Mouse (Mus musculus): ENCODE data around the gene Ibtk. TPM values are rescaled to one million over a fixed set of nuclear protein-coding genes. Genes with fewer than 3 reads are reported as not detected.
A peak's percentile ranks its signal among the peaks of the same experiment; 100 is the strongest.

Gene Ibtk
- polyA plus RNA-seq, 1 experiment from 2014 or later = 47.4 TPM

- Histone ChIP-seq H3K4me3 (ENCODE audit: low read depth, low read length) (no peak overlapping the region), H3K4me1 (replicated peaks; ENCODE audit: control insufficient read depth, insufficient read depth, low read length) (no peaks in the 10 kb centered on the region), H3K9me3 (ENCODE audit: control insufficient read depth, low read length) (no peaks in the 10 kb centered on the region), H3K9ac (ENCODE audit: low read depth, low read length) (no peak overlapping the region), H3K27me3 (ENCODE audit: control insufficient read depth, insufficient read depth, low read length) (no peaks in the 10 kb centered on the region), H3K4me2 (replicated peaks; ENCODE audit: low read depth, low read length) (no peak overlapping the region), H3K27ac (ENCODE audit: low read depth, low read length) (no peak overlapping the region), H3K36me3 (ENCODE audit: control insufficient read depth, insufficient read depth, low read length) (peaks cover 3% of the 10 kb centered on the region; the same call in 1 of the 2 replicates)
- no peak for DNase-seq (ENCODE audit: low spot score)
- 91% methylated on average over 4 of the region's 4 CpGs for WGBS
- ATAC-seq (ENCODE audit: low FRiP score) = no peak
Measured at GRCm38 (mm10) chr9:85739279-85739678, 9.9 kb downstream of the Ibtk start.

DNA sequence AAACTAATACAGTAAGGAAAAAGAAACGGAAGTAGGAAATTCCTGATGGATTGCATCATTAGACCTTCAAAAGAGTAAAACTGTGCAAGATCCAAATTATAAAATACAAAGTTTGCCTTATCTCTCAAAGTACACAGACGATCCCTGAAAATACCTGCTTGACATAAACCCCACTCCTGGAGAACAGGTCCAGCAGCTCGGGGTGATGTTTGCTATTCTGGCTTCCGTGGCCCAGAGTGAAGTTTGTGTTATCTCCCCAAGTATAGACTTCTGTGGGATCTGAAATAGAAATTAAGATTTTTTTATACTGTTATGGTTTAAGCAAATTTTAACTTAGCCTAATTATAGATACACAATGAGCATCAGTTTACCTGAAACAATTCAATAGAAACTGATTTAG lies 14.3 kb downstream of the Ibtk start:
- DNase-seq (ENCODE audit: low spot score) (no peak), ATAC-seq (ENCODE audit: low FRiP score) (no peak)
- no peaks in the 10 kb centered on the region for H3K4me1 ChIP-seq (replicated peaks; ENCODE audit: control insufficient read depth, insufficient read depth, low read length)
- no peak overlapping the region for H3K27ac ChIP-seq (ENCODE audit: low read depth, low read length)
- whole genome bisulfite sequencing = 93% methylated on average over 4 of the region's 4 CpGs
- H3K27me3 ChIP-seq (ENCODE audit: control insufficient read depth, insufficient read depth, low read length) = no peaks in the 10 kb centered on the region
- peaks cover 6% of the 10 kb centered on the region; the same call in 1 of the 2 replicates for H3K36me3 ChIP-seq (ENCODE audit: control insufficient read depth, insufficient read depth, low read length)
- no peak overlapping the region for H3K4me2 ChIP-seq (replicated peaks; ENCODE audit: low read depth, low read length)
- H3K9ac ChIP-seq (ENCODE audit: low read depth, low read length) = no peak overlapping the region
- no peaks in the 10 kb centered on the region for H3K9me3 ChIP-seq (ENCODE audit: control insufficient read depth, low read length)
- no peak overlapping the region for H3K4me3 ChIP-seq (ENCODE audit: low read depth, low read length)

GRCm38 (mm10) chr9:85724078-85724477 lies 25.1 kb downstream of the Ibtk start:
- H3K36me3 ChIP-seq (ENCODE audit: control insufficient read depth, insufficient read depth, low read length) = peaks cover 9% of the 10 kb centered on the region; the same call in 1 of the 2 replicates

DNA sequence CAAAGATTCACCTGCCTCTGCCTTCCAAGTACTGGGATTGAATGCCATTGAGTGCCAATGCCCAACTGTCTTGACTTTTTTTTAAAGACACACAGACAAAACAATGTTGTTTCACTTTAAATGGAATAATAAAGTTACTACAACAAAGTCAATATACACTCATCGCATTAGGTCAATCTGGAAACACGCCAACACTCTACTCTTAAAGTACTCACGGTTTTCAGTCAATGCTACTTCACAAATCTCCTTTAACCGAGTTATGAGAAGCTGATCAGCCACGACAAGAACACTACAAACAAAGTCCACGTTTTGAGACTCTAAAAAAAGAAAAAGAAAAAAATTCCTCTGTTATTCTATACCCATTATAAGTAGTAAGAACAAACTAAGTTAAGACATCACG lies 31.8 kb downstream of the Ibtk start:
- Histone ChIP-seq H3K9me3 (ENCODE audit: control insufficient read depth, low read length) (no peaks in the 10 kb centered on the region), H3K4me3 (ENCODE audit: low read depth, low read length) (no peak overlapping the region), H3K36me3 (ENCODE audit: control insufficient read depth, insufficient read depth, low read length) (peaks cover 13% of the 10 kb centered on the region), H3K4me2 (replicated peaks; ENCODE audit: low read depth, low read length) (no peak overlapping the region), H3K27me3 (ENCODE audit: control insufficient read depth, insufficient read depth, low read length) (no peaks in the 10 kb centered on the region), H3K9ac (ENCODE audit: low read depth, low read length) (no peak overlapping the region), H3K27ac (ENCODE audit: low read depth, low read length) (no peak overlapping the region), H3K4me1 (replicated peaks; ENCODE audit: control insufficient read depth, insufficient read depth, low read length) (no peaks in the 10 kb centered on the region)
- 94% methylated on average over 7 of the region's 7 CpGs for WGBS
- ATAC-seq (ENCODE audit: low FRiP score) (no peak), DNase-seq (ENCODE audit: low spot score) (no peak)

More at GRCm38 (mm10) chr9:85724078-85724477, 25.1 kb downstream of the Ibtk start:
- Histone ChIP-seq H3K9ac (ENCODE audit: low read depth, low read length) (no peak overlapping the region), H3K4me3 (ENCODE audit: low read depth, low read length) (no peak overlapping the region), H3K4me1 (replicated peaks; ENCODE audit: control insufficient read depth, insufficient read depth, low read length) (no peaks in the 10 kb centered on the region), H3K27ac (ENCODE audit: low read depth, low read length) (no peak overlapping the region), H3K4me2 (replicated peaks; ENCODE audit: low read depth, low read length) (no peak overlapping the region), H3K27me3 (ENCODE audit: control insufficient read depth, insufficient read depth, low read length) (no peaks in the 10 kb centered on the region), H3K9me3 (ENCODE audit: control insufficient read depth, low read length) (no peaks in the 10 kb centered on the region)
- WGBS = 94% methylated on average over 9 of the region's 9 CpGs
- ATAC-seq (ENCODE audit: low FRiP score) (no peak), DNase-seq (ENCODE audit: low spot score) (no peak)

DNA sequence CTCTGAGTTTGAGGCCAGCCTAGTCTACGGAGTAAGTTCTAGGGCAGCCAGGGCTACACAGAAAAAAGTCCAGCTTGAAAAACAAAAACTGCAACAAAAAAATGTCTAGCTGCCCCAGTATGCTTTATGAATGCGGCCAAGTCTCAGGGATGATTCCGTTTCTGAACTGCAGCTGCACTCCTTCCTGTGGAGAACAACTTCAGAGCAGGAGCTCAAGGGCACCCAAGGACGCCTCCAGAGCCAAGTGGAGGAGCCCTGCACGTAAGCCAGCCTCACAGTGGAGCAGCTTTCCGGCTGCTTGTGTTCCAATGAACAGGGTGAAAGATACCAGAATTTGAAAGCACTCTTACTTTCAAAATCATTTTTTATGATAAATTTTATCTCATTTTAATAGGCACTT lies 41.8 kb downstream of the Ibtk start:
- WGBS = 96% methylated on average over 6 of the region's 6 CpGs
- Histone ChIP-seq H3K27me3 (ENCODE audit: control insufficient read depth, insufficient read depth, low read length) (no peaks in the 10 kb centered on the region), H3K36me3 (ENCODE audit: control insufficient read depth, insufficient read depth, low read length) (peaks cover 8% of the 10 kb centered on the region; the same call in 1 of the 2 replicates), H3K27ac (ENCODE audit: low read depth, low read length) (no peak overlapping the region), H3K9me3 (ENCODE audit: control insufficient read depth, low read length) (no peaks in the 10 kb centered on the region), H3K4me2 (replicated peaks; ENCODE audit: low read depth, low read length) (no peak overlapping the region), H3K4me3 (ENCODE audit: low read depth, low read length) (no peak overlapping the region), H3K4me1 (replicated peaks; ENCODE audit: control insufficient read depth, insufficient read depth, low read length) (no peaks in the 10 kb centered on the region), H3K9ac (ENCODE audit: low read depth, low read length) (no peak overlapping the region)
- DNase-seq (ENCODE audit: low spot score) (no peak), ATAC-seq (ENCODE audit: low FRiP score) (no peak)

DNA sequence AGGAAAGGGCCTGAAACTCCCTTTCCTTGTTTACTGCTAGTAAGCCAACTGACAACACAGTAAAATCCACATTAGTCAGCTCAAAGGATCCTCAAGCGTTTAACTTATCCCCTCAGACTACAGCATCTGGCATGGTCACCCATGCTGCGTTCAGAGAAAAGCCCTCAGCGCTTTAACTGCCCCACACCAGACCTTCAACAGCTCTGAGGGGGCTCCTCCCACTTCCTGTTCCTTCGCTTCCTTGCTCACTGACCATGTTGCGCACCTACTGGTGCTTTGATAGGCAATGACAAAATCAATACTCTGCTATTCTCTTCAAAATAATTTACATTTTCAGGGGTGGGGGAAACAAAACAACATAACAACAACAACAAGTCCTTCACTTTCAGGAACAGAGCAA lies 47.2 kb downstream of the Ibtk start:
- Histone ChIP-seq H3K9ac (ENCODE audit: low read depth, low read length) (no peak overlapping the region), H3K4me2 (replicated peaks; ENCODE audit: low read depth, low read length) (no peak overlapping the region), H3K4me1 (replicated peaks; ENCODE audit: control insufficient read depth, insufficient read depth, low read length) (no peaks in the 10 kb centered on the region), H3K36me3 (ENCODE audit: control insufficient read depth, insufficient read depth, low read length) (peaks cover 9% of the 10 kb centered on the region; the same call in 1 of the 2 replicates), H3K27ac (ENCODE audit: low read depth, low read length) (no peak overlapping the region), H3K27me3 (ENCODE audit: control insufficient read depth, insufficient read depth, low read length) (no peaks in the 10 kb centered on the region), H3K9me3 (ENCODE audit: control insufficient read depth, low read length) (no peaks in the 10 kb centered on the region), H3K4me3 (ENCODE audit: low read depth, low read length) (no peak overlapping the region)
- no peak for ATAC-seq (ENCODE audit: low FRiP score)
- WGBS = 92% methylated on average over 5 of the region's 5 CpGs
- DNase-seq (ENCODE audit: low spot score) = no peak

GRCm38 (mm10) chr9:85695606-85696005 lies 53.5 kb downstream of the Ibtk start:
- Histone ChIP-seq H3K4me1 (replicated peaks; ENCODE audit: control insufficient read depth, insufficient read depth, low read length) (no peaks in the 10 kb centered on the region), H3K4me2 (replicated peaks; ENCODE audit: low read depth, low read length) (no peak overlapping the region), H3K27ac (ENCODE audit: low read depth, low read length) (no peak overlapping the region), H3K27me3 (ENCODE audit: control insufficient read depth, insufficient read depth, low read length) (no peaks in the 10 kb centered on the region), H3K4me3 (ENCODE audit: low read depth, low read length) (no peak overlapping the region), H3K36me3 (ENCODE audit: control insufficient read depth, insufficient read depth, low read length) (0 out of 2 replicates have a peak, but pooled peaks cover 3% of the 10 kb centered on the region), H3K9me3 (ENCODE audit: control insufficient read depth, low read length) (no peaks in the 10 kb centered on the region), H3K9ac (ENCODE audit: low read depth, low read length) (no peak overlapping the region)
- no peak for DNase-seq (ENCODE audit: low spot score)
- no peak for ATAC-seq (ENCODE audit: low FRiP score)
- 96% methylated on average over 3 of the region's 3 CpGs for WGBS

DNA sequence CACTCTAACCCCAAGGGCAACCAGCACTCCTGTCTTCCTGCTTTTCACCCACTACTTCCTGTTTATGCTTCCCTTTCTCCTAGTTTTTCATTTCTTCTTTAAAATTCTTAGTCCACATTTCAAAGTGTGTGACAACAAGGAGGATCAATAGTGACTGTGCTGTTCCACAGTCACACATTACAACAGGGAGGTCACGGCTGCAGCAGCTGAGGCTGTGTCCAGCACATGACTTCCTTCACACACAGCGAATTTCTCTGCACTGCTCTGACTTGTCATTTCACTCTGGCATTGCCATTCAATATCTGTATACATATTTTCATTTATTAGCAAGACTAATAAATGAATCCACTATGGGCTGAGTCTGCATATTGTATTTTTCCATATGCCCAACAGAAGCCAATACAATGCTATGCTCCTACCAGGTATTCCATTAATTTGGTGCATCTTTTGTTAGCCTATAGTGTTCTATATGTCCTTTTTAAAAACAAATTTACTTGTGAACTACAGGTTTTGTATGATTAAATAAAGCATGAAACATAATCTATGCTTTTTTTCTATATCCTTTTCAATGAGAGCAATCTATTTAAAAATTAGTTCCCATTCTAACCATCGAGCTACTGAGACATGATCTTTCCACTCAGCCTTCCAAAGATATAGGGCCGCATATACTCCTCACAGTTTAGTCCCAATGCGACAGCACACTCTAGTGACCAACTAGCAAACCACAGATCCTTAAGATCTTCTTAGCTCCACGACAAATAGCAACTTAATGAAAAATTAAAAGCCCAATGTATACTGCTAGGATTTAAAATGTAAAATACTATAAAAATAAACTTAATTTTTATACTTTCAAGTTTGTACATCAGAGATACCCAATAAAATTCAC lies 55.7 kb downstream of the Ibtk start:
- ATAC-seq (ENCODE audit: low FRiP score) = peak; percentile 61; the same call in 1 of the 2 replicates
- no peak overlapping the region for H3K4me3 ChIP-seq (ENCODE audit: low read depth, low read length)
- no peak overlapping the region for H3K27ac ChIP-seq (ENCODE audit: low read depth, low read length)
- no peak for DNase-seq (ENCODE audit: low spot score)
- no peaks in the 10 kb centered on the region for H3K4me1 ChIP-seq (replicated peaks; ENCODE audit: control insufficient read depth, insufficient read depth, low read length)
- no peaks in the 10 kb centered on the region for H3K9me3 ChIP-seq (ENCODE audit: control insufficient read depth, low read length)
- H3K27me3 ChIP-seq (ENCODE audit: control insufficient read depth, insufficient read depth, low read length) = no peaks in the 10 kb centered on the region
- H3K36me3 ChIP-seq (ENCODE audit: control insufficient read depth, insufficient read depth, low read length) = 0 out of 2 replicates have a peak, but pooled peaks cover 3% of the 10 kb centered on the region
- H3K9ac ChIP-seq (ENCODE audit: low read depth, low read length) = no peak overlapping the region
- WGBS = 79% methylated on average over 6 of the region's 6 CpGs
- no peak overlapping the region for H3K4me2 ChIP-seq (replicated peaks; ENCODE audit: low read depth, low read length)

DNA sequence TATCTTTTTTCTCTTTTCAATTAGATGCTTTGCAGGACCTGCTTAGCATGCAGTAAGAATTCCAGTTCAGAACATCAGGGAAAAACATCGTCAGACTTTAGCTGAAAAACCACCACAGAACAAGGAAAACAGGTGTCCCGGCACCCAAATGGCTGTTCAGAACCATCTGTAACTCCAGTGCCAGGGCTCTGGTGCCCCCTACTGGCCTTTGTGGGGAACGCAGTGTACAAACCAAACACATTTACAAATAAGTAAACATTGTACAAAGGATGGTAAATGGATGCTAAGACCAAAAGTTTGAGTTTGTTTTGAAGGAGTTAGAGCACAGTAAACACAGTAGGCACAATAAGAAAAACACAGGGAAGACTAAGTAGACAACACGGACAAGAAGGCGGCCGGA lies 64.1 kb downstream of the Ibtk start:
- H3K36me3 ChIP-seq (ENCODE audit: control insufficient read depth, insufficient read depth, low read length) = 0 out of 2 replicates have a peak, but pooled peaks cover 2% of the 10 kb centered on the region
- DNase-seq (ENCODE audit: low spot score) = peak; percentile 25
- 84% methylated on average over 6 of the region's 6 CpGs for WGBS
- no peaks in the 10 kb centered on the region for H3K4me1 ChIP-seq (replicated peaks; ENCODE audit: control insufficient read depth, insufficient read depth, low read length)
- no peak overlapping the region for H3K4me2 ChIP-seq (replicated peaks; ENCODE audit: low read depth, low read length)
- no peaks in the 10 kb centered on the region for H3K9me3 ChIP-seq (ENCODE audit: control insufficient read depth, low read length)
- no peak overlapping the region for H3K9ac ChIP-seq (ENCODE audit: low read depth, low read length)
- H3K27me3 ChIP-seq (ENCODE audit: control insufficient read depth, insufficient read depth, low read length) = no peaks in the 10 kb centered on the region
- ATAC-seq (ENCODE audit: low FRiP score) = no peak
- no peak overlapping the region for H3K27ac ChIP-seq (ENCODE audit: low read depth, low read length)
- no peak overlapping the region for H3K4me3 ChIP-seq (ENCODE audit: low read depth, low read length)

Data from hindbrain, embryonic 11.5 days (tissue).